Mouse (Mus musculus): ENCODE measurements around the gene Upk3b.

DNA sequence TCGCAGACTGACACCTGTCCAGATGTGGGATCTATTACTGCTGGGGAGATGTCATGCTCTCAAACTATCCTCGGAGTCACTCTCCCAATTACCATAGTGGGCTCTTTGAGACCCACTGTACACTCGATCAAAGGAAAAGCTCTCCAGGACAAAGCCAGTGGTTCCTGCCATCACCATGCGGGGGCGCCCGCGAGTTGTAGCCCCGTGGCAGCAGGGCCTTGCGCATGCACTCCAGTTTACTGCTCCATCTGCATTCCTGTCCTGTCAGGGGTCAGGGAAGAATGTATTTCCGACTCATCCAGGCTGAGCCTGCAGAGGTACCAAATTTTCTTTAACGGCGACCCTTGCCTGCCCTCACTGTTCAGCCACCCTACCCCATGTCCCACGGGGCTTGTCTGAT is 6.6 kb downstream of the Upk3b start:
- no peak for TF ChIP-seq GATA1 (IDR thresholded peaks at IDR 0.05; ENCODE audit: borderline replicate concordance, low read length)
- TF ChIP-seq POLR2AphosphoS5 (IDR thresholded peaks at IDR 0.05; ENCODE audit: insufficient replicate concordance, low read depth, low read length): no peak
- TF ChIP-seq CTCF (IDR thresholded peaks at IDR 0.05; ENCODE audit: low read depth, low read length): peak; percentile 54
- no peak for TF ChIP-seq TAL1 (conservative IDR thresholded peaks at IDR 0.05; ENCODE audit: low read depth, low read length)
- TF ChIP-seq GATA2 (IDR thresholded peaks at IDR 0.05; ENCODE audit: borderline replicate concordance, low read depth, low read length): no peak
